Mouse (Mus musculus) megakaryocyte-erythroid progenitor cell, adult 5-6 weeks (primary cell): ENCODE measurements around the gene F11r. TPM values are rescaled to one million over a fixed set of nuclear protein-coding genes. Genes with fewer than 3 reads are reported as not detected.
"Not testable (repeated sequence)": the region's sequence is repeated elsewhere in the genome, so short reads cannot be mapped to it uniquely, and the experiment has no call there.

Source experiments
- ATAC-seq: replicated peaks from 2 replicates; pipeline ENCODE4 v1.8.0; 2016; ENCODE audit warnings: mild to moderate bottlenecking, inconsistent platforms; ENCODE audit not compliant: severe bottlenecking, poor library complexity, low FRiP score, low TSS enrichment
- total RNA-seq, 2 experiments: library from RNA; stranded (forward) in 1 of 2; stranded (reverse) in 1 of 2; fragments of 200-1000, 215-1000 nt in 1 of 2; fragments of >200 nt in 1 of 2; fragmentation: Nextera tagmentation in 1 of 2; gene quantifications; 2 replicates each; pipeline ENCODE4 v1.2.3; 2014 to 2017

F11r gene
- total RNA-seq, 2 experiments from 2014 or later: 0.38 TPM; not detected in 1

DNA sequence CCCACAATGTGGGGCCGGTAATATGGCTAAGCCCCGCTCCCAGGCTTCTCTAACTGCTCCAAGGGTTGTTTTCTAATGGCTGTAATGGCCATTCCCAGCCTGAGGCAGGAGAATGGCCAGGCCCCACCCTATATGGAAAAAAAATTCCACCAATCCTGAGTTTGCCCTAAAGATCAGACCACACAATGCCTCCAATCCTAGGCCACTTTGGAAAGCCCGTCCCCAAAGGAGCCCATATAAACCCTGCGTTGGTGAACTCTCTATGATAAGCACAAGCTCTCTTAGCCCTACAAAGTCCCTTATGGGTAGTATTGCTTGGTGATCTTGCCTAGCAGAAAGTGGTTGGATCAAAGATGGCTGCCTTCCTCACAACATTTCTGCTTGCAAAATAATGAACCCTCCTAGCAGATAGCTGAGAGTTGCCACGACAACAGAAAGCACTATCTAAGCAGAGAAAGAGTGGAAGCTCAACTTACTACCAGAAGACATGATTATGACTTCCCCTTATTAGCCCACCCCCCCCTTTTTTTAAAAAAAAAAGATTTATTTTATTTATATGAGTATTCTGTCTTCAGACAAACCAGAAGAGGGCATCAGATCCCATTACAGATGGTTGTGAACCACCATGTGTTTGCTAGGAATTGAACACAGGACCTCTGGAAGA, 28.5 kb downstream of the F11r start:
- ATAC-seq: no peak

DNA sequence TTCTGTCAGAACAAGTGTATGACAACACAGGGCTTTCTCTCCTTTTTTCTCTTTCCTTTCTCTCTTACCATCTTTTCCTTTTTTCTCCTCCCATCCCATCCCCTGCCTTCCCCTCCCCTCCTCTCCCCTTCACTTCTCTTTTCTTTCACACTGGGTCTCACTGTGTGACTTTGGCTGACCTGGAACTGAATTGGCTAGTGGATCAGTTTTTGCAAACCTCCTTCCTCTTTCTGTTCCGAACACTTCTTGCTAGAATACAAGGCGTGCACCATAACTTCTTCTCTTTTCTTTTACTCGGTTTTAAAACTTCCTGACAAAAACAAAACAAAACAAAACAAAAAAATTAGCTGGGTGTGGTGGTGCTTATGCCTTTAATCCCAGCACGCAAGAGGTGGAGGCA, 29.2 kb downstream of the F11r start:
- no peak for ATAC-seq

DNA sequence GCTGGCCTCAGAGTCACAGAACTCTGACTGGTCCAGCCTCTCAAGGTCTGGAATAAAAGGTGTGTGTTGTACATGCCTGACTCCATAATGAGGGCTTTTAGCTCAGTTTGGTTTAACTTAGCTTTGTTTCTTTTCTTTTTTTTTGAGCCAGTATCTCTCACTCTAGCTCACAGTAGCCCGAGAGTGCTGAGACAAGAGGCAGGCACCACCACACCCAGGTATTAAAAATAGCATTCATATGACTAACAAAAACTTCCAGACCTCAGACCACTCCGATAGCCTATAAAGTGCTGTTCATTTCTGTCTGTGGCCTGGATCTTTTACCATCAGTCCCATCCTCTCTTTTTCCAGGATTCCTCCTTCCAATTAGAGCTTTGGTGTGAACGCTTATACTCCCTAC, 32.3 kb downstream of the F11r start:
- ATAC-seq: no peak

DNA sequence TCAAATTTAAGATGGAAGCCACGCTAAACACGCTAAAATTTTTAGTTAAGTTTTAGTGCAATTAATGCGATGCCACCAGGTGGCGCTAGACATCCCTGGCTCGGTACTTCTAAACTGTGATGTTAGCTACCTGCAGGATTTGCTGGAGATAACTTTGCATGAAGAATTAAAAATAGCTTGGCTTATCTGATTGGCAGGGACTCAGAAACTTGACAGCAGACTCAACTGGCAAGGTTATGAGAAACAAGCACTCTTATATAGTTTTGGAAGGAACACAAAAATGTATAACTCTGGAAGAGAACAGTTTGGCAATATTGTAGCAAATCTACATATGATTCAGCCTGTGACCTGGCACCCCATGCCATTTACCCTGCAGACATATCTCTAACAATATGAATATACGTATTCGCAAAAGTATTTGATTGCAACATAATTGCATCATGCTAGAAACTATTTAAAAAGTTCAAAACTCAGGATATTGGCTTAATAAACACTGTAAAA, 33.1 kb downstream of the F11r start:
- peak; percentile 59; the same call in 1 of the 2 replicates for ATAC-seq

DNA sequence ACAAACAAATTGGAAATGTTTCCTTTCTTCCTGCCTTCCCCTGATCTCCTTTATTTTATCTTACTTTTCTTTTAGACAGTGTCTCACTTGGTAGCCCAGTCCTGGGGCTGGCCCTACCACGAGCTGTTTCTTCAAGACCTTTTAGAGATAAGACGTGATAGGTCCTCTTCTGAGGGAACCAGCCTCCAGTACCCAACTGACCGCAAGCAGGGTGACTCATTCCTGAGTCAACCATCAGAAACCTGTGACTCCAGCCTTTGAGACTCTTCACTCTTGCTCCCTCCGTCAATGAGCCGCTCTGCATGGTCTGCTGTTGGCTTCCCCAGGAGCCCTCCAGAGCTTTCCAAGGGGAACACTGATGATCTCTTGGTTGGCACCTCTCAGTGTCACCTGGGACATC, 33.6 kb downstream of the F11r start:
- no peak for ATAC-seq

DNA sequence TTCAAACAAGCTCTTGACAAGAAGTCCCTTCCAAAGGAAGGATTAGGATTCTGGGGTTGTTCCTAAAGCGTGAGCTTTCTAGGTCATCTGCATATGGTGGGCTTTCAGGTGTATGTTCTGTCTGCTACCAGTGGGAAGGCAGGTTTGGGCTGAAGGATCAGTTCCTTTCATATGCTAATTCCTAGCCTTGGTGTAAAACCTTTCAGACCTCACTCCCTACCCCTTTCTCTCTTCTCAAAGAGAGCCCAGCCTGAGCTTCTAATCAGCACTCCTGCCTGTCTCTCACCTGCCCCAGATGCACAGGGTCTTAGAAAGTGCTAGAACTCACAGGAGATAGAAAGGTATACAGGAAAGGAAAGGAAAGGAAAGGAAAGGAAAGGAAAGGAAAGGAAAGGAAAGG, 34.1 kb downstream of the F11r start:
- no peak for ATAC-seq

DNA sequence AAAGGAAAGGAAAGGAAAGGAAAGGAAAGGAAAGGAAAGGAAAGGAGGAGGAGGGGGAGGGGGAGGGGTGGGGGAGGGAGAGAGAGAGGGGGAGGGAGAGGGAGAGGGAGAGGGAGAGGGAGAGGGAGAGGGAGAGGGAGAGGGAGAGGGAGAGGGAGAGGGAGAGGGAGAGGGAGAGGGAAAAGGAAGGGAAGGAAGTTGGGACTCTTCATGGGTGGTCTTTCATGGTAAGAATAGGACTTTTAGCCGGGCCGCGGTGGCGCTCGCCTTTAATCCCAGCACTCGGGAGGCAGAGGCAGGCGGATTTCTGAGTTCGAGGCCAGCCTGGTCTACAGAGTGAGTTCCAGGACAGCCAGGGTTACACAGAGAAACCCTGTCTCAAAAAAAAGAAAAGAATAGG, 34.6 kb downstream of the F11r start:
- ATAC-seq: not testable (repeated sequence)

DNA sequence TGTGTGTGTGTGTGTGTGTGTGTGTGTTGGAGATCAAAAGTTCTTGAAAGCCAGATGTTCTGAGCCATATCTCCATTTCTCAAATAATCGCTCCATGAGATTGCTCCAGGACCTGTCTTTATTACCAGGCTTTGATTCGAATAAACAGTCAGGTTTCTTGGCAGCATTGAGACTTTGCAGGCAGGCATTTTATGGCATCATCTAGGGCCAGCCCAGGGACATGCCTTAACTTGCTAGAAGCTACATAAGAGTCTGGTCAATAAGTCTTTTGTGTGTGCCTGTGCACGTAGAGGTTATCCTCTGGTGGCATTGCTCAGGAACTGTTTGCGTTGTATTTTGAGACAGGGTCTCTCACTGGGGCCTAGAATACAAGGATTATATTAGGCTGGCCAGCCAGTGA, 36.2 kb downstream of the F11r start:
- no peak for ATAC-seq

DNA sequence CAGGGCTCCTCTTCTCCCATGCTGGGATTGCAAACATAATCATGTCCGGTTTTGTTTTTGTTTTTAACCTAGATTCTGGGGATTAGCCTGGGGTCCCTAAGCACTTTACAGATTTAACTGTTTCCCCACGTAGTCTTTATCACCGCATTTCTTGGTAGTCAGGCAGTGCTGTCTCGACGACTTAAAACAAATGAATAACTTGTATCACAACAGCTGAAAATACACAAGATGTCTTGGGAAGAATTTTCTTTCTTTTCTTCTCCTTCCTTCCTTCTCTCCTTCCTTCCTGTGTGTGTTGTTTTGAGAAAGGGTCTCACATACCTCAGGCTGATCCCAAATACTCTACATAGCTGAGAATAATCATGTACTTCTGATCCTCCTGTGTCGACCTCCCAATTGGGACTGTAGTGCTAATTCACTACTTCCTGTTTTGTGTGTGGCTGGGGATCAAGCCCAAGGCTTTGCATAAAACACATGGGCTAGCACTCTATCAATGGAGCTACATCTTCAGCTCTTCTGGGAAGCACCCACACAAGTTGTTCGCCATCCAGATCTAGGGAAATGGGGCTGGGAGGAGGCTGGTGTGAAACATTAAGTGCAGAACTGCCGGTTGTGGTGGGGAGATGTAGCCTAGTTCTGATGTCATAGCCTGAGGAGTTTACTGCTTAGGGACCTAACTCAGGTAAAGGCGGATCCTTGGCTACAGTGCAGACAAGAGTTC, 36.7 kb downstream of the F11r start:
- ATAC-seq: no peak

DNA sequence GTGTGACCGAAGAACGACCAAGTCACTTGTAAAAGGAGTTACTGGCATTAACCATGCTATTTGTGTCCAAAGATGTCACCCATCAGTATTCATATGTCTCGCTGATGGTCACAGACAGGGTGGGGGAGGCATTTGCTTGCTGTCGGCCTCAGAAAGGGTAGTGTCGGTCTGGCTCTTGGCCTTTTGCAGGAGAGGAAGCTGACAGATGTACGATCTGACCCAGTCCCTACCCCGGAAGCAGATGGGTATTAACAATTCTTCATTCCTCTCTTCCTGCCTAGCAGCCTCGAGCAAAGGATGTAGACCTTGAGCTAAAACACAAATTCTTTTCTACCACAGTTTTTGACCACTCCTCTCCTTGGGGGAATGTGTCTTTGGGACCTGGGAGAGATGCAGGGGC, 39.8 kb downstream of the F11r start:
- ATAC-seq: no peak

DNA sequence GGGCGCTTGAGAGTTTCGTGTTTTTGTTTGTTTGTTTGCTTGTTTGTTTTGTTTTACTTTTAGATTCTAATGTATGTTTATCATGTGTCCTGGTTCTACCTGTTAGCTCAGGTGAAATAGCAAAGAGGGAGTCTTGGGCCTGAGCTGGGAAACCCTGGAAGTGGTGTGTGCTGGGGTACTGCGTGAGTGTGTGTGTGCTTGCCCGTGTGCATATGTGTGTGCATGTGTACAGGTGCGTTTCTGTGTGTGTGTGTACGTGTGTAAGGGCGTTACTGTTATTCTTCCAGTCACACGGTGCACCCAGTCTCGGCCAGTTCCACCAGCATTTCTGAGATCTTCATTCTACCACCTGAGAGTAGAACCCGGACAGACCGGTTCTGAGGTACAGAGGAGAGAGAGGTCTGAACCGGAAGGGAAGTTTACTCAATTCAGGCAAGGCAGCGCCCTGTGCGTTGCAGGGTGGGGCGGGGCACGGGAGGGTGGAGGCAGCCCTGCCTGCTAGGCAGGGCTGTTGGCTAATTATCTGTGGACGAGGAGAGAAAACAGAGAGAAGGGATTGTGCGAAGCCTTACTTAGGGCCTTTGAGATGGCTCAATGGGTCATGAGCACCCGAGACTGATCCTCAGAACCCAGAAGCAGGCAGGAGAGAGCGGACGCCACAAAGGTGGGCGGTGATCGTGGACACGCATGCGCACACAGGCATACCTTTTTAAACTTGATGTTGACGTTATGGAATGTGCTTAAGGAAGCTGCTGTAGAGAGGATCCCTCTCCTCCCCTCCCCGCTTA, 40.6 kb downstream of the F11r start:
- ATAC-seq: 0 out of 2 replicates have a peak, but pooled peaks have one; percentile 50

DNA sequence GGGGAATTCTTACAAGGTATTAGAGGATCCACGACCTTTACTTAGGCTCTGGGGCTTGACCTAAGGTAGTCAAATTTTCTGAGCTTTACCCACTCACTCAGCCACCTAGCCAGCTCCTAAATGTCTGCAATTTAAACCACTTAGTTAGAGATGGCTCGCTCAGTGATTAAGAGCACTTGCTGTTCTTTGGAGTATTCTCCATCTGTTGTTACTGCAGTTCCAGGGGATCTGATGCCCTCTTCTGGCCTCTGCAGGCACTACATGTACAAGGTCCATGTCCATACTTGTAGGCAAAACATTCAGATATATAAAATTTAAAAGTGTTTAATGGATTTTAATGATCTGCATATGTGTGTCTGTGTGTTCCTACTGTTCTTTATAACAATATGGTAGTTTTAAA, 41.6 kb downstream of the F11r start:
- ATAC-seq: peak; percentile 77; the same call in 1 of the 2 replicates

DNA sequence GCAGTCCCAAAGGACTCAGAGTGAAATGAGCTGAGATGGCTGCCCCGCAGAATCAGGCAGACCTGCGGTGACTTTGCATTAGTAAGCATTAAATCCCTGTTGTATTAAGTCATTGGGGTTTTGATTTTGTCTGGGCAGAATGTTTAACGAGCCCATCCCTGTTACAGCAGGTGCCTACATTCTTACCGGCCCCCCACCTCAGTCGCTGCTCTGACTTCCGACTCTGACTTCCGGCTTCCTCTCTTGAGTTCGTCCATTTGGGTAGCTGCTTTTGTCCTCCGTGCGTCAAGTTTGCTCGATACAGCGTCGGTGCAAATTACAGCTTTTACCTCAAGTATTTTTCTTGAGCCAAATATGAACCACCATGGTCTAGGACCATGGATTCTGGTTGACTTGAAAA, 56.9 kb downstream of the F11r start:
- no peak for ATAC-seq

DNA sequence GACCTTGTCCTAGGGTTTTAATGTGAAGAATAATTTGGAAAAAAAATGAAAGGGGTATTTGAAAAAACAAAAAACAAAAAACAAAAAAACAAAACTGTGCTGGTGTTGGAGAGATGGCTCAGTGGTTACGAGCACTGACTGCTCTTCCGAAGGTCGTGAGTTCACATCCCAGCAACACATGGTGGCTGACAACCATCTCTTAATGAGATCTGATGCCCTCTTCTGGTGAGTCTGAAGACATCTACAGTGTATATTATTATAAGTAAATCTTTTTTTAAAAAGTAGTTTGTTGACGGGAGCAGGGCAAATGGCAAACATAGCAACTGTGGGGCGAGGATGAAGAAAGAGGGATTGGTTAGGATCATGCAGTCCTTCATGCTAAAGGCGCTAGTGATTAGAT, 58.0 kb downstream of the F11r start:
- no peak for ATAC-seq

DNA sequence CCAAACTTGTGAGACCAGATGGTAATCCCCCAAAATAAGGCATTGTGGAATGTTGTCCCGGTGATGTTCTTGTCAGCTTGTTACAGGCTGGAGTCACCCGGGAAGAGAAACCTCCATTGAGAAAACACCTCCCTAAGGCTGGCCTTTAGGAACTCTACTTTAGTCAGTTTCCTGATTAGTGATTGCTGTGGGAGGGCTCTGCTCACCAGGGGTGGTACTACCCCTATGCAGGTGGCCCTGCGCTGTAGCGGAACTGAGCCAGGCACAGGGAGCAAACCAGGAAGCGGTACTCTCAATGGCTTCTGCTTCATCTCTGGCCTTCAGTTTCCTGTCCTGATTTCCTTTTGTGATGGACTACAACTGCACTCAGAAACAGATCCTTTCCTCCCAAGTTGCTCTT, 62.5 kb downstream of the F11r start:
- no peak for ATAC-seq

DNA sequence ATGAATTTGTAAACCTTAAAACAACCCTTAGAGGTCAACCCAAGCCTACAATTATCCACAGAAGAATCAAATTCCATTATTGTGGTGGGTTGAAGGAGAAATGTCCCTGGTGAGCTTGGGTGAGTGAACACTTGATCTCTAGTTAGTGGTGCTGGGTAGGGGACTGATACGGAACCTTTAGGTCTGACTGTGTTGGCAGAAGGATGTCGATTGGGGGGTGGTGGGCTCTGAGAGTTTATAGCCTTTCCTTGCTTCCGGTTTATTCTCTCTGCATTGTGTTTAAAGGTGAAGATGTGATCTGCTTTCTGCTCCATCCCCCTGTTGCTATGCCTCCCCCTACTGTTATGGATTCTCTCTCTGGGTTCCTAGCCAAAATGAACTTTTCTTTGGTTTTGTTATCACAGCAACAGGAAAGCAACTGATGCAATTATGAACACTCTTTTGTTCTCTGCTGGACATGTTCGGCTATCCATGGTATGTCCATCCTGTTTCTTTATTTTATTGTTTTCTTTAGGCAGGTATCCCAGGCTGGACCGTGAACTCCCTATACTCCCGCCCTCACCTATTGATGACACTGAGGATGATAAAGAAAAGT, 63.8 kb downstream of the F11r start:
- ATAC-seq: no peak

DNA sequence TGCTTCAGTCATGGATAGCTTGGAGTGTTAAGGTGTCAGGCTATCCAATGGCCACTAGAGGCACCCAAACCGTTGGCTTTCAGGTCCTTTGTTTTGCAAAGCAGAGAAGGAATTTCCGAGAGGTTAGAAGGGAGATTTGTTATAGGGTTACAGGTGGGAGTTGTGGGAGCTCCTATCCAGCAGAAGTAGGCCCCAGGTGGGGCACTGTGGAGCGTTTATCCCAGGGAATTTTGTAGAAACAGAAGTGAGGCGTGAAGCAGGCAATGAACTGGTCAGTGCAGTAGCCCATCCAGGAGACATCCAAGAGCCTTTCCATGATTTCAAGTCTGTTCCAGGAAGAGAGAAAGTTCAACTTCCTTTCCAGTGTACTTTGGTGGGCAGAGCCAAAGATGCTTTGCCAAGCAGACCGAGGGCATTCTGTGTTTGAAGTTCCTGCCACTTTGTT, 64.3 kb downstream of the F11r start:
- 0 out of 2 replicates have a peak, but pooled peaks have one; percentile 12 for ATAC-seq

DNA sequence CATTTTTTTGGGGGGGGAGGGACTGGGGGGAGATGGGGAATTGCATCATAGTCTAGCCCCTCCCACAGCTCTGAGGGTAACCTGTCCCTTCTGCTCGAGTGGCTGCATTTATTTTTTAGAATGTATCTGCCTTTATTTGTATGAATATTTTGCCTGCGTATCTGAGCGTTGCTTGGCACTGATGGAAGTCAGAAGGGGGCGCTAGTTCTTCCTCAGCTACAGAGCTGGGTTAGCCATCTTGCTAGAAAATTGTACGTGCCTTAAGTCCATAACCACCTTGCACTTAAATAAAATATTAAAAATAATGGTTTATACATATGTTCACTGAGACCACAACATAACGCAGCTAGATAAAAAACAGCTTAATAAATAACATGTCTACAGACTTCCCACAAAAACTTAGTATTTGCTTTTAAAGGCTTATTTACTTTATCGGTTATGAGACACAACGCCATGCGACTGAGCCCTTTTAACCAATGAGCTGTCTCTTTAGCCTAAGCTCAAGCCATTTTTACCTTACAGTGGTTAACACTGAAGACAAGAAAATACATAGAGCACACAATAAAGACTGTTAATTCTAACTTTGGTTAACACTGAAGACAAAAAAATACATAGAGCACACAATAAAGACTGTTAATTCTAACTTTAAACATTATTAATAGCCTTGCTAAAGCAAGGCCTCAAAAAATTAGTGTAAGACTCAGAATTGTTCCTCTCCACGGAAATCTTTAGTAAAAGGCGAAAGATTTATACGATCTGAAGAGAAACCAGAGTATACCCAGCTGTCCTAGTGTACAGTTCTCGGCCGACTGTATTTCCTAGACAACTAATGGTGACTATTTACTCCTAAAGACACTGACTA, 65.3 kb downstream of the F11r start:
- ATAC-seq: peak; percentile 78

DNA sequence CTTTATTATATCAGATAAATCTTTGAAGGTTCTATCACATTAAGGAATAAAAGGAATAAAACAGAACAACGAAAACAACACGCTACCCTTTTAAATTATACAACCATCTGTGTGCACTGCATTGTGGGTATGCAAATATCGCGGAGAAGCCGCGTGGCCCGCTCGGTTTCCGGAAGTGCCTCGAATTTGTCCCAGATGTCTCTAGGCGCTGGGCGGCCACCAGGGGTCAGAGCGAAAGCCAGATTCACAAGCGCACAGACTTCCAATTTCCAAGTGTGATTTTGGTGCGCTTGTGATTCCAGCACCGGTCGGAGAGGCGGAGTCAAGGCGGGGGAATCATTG, 65.9 kb downstream of the F11r start, which contains the start of gene Alyref2:
Gene Alyref2, plus strand, starts transcription at position 229 of the 342 bp plus-strand sequence.
- ATAC-seq: peak; percentile 65
